Mouse (Mus musculus) brain, embryonic 14.5 days (tissue): ENCODE measurements around the gene Acoxl.

Experiments
- CTCF ChIP-seq: fragments of 200-500 bp; IDR thresholded peaks from 2 replicates; pipeline ENCODE4 v1.5.1; 2012; ENCODE audit warnings: inconsistent platforms, mild to moderate bottlenecking, moderate library complexity, borderline replicate concordance; ENCODE audit not compliant: insufficient read depth, insufficient read length; ENCODE audit errors: extremely low read depth
- POLR2A ChIP-seq: fragments of 200-500 bp; IDR thresholded peaks from 2 replicates; pipeline ENCODE4 v1.6.1; 2012; ENCODE audit warnings: mild to moderate bottlenecking, inconsistent platforms, borderline replicate concordance; ENCODE audit not compliant: poor library complexity, insufficient read depth, insufficient read length, severe bottlenecking; ENCODE audit errors: extremely low read depth

DNA sequence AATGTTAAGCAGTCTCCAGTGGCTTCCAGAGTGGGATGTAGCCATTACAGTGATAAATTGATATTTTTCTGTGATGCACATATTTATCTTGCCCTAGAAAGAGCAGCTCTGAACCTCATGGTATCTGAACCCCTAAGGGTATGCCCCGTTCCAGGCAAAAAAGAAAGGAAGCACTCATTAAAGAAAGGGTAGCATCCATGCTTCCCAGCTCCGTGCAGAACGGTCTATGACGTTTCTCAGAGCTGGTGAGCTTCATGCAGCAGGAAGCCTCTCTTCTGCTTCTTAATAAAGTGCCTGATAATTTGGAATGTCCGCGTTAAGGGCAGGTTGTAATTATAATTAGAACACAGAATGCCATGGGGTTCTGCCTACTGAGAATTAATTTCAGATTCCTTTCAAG is 240.6 kb downstream of the Acoxl start:
- TF ChIP-seq CTCF = no peak
- TF ChIP-seq POLR2A = no peak
